Mouse (Mus musculus) testis, adult 2 months (tissue): ENCODE data around the gene Aatk.
A peak's percentile ranks its signal among the peaks of the same experiment; 100 is the strongest.

Experiments used
- CTCF ChIP-seq: fragments of 200-500 bp; IDR thresholded peaks from 2 replicates; pipeline ENCODE4 v1.5.1; 2012; ENCODE audit warnings: low read depth, mild to moderate bottlenecking, inconsistent platforms, low read length, moderate library complexity; ENCODE audit not compliant: control insufficient read depth, insufficient read depth, insufficient replicate concordance
- POLR2A ChIP-seq: fragments of 200-500 bp; IDR thresholded peaks from 2 replicates; pipeline ENCODE4 v1.6.1; 2012; ENCODE audit warnings: low read depth, mild to moderate bottlenecking, inconsistent platforms, low read length, moderate library complexity; ENCODE audit not compliant: control insufficient read depth

DNA sequence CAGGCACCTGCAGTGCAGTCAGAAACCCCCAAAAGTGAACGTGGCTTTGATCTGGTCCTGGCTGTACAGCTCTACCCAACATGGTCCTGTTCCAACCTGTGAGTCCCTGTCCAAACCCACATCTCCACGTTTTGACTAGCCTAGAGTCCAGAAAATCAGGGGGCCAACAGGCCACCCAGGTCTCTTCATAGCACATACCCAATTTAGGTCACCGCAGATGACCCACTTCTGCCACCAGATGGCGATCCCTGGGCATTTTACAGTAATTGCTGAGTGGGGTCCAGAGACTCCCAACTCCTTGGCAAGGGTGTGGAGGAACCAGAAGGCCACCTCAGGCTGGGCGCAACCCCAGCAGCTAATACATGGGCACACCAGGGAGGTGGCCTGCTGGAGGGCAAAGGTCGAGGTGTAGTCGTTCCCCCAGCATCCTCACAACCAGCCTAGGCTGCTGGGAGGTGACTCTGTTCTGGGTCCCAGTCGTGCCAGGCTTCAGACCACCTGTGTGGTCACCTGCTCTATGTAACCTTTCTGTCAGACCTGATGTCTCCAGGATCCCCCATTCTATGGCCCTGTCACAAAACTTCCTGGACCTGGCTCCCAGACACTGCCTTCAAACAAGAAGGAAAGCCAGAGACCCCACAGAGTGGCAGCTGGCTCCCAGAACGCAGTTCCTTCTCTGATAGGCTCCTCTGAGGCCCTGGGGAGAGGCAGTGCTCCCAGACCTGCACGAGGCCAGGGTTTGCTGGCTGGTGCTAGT, 16.6 kb downstream of the Aatk start:
- TF ChIP-seq CTCF (peak; percentile 44; the same call in 1 of the 2 replicates), POLR2A (no peak)
